Mouse (Mus musculus): ENCODE measurements at regions not wholly inside any gene's neighbourhood (a gene's known extent, or its start where the extent isn't known, plus 50 kb on each side); places are given as distances from the start of the nearest gene placed in this dataset.
"Not testable (repeated sequence)": the region's sequence is repeated elsewhere in the genome, so short reads cannot be mapped to it uniquely, and the experiment has no call there.

DNA sequence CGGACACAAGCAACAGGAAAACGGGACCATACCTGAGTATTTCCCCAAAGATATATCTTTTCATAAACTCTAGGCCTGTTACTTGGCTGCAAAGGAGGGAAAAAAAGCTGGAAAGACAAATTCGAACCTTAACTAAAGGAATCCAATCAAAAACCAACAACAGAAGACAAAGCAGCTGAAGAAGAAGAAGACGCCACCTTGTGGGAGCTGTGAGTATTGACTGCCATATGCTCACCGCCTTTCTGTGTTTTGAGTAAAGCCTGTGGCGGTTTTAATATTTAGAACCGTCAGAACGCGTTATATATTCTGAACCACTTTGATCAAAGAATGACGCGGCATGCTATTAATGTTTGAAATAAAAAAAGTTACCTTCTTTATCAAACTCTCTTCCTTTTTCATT lies 126.9 kb upstream of the Sox5 start:
- H3K27ac ChIP-seq: no peak overlapping the region
- peaks cover 9% of the 10 kb centered on the region; the same call in 1 of the 2 replicates for H3K27me3 ChIP-seq (ENCODE audit: poor library complexity, severe bottlenecking)
- DNase-seq (ENCODE audit: extremely low spot score, low spot score): no peak
- H3K9me3 ChIP-seq: no peaks in the 10 kb centered on the region
- no peak overlapping the region for H3K4me3 ChIP-seq
- H3K4me1 ChIP-seq: 0 out of 2 replicates have a peak, but pooled peaks cover 6% of the 10 kb centered on the region
- 93% methylated on average over 11 of the region's 11 CpGs for WGBS
- H3K36me3 ChIP-seq (replicated peaks): no peaks in the 10 kb centered on the region

DNA sequence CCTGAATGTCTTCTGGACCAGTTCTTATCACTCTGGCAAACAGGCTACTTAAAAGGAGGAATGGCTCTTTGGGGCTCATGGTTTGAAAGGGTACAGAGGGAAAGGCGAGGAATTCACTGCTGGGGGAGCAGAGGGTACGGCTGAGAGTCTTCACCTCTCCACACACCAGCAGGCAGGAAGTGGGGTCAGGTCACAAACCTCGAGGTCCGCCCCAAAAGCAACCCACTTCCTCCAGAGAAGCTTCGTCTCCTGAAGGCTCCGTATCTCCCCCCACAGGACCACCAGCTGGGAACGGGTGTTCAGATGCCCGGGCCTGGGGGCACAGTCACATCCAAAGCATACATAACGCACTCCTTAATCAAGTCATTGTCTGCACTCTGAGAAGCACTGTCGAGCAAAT lies 121.4 kb upstream of the Sox5 start:
- DNase-seq (ENCODE audit: extremely low spot score, low spot score): no peak
- no peaks in the 10 kb centered on the region for H3K9me3 ChIP-seq
- peaks cover 18% of the 10 kb centered on the region for H3K4me1 ChIP-seq
- H3K36me3 ChIP-seq (replicated peaks): no peaks in the 10 kb centered on the region
- peaks cover 9% of the 10 kb centered on the region; the same call in 1 of the 2 replicates for H3K27me3 ChIP-seq (ENCODE audit: poor library complexity, severe bottlenecking)
- WGBS: 67% methylated on average over 10 of the region's 10 CpGs
- H3K4me3 ChIP-seq: no peak overlapping the region
- peak overlapping the region; percentile 2; the same call in 1 of the 2 replicates for H3K27ac ChIP-seq

GRCm38 (mm10) chr6:144902267-144902995 lies 120.7 kb upstream of the Sox5 start:
- 79% methylated on average over 20 of the region's 20 CpGs for WGBS
- DNase-seq (ENCODE audit: extremely low spot score, low spot score): no peak
- Histone ChIP-seq H3K4me1 (peaks cover 18% of the 10 kb centered on the region), H3K27ac (peak overlapping the region; percentile 48; the same call in 1 of the 2 replicates), H3K4me3 (no peak overlapping the region), H3K27me3 (ENCODE audit: poor library complexity, severe bottlenecking) (peaks cover 9% of the 10 kb centered on the region; the same call in 1 of the 2 replicates), H3K36me3 (replicated peaks) (no peaks in the 10 kb centered on the region), H3K9me3 (no peaks in the 10 kb centered on the region)

DNA sequence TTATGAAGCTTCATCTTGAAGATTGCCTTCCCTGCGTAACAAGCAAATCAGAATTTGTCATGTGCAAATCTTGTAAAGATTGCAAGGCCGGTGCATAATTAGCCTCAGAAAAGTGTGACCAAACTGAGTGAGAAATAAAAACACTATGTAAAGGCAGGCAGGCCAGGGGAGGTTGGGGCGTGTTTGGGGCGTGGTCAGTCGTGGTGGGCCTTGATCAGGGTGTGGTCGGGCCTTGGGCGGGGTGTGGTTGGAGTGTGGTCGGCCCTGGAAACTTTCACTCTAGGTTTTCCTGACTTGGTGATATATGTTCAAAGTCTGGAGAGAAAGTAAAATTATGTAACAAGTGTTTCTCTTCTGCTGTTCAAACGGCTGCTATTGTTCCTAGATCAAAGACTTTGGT lies 120.0 kb upstream of the Sox5 start:
- Histone ChIP-seq H3K27ac (peak overlapping the region; percentile 48; the same call in 1 of the 2 replicates), H3K27me3 (ENCODE audit: poor library complexity, severe bottlenecking) (peaks cover 9% of the 10 kb centered on the region; the same call in 1 of the 2 replicates), H3K4me3 (no peak overlapping the region), H3K9me3 (no peaks in the 10 kb centered on the region), H3K4me1 (peaks cover 18% of the 10 kb centered on the region), H3K36me3 (replicated peaks) (no peaks in the 10 kb centered on the region)
- WGBS: 92% methylated on average over 9 of the region's 9 CpGs
- no peak for DNase-seq (ENCODE audit: extremely low spot score, low spot score)

GRCm38 (mm10) chr6:144900858-144901257 lies 119.1 kb upstream of the Sox5 start:
- H3K27me3 ChIP-seq (ENCODE audit: poor library complexity, severe bottlenecking); DNase-seq (ENCODE audit: extremely low spot score, low spot score); H3K4me3 ChIP-seq; H3K9me3 ChIP-seq; H3K27ac ChIP-seq; H3K36me3 ChIP-seq (replicated peaks): not testable (repeated sequence)
- H3K4me1 ChIP-seq: peaks cover 18% of the 10 kb centered on the region
- WGBS: 91% methylated on average over 7 of the region's 7 CpGs

DNA sequence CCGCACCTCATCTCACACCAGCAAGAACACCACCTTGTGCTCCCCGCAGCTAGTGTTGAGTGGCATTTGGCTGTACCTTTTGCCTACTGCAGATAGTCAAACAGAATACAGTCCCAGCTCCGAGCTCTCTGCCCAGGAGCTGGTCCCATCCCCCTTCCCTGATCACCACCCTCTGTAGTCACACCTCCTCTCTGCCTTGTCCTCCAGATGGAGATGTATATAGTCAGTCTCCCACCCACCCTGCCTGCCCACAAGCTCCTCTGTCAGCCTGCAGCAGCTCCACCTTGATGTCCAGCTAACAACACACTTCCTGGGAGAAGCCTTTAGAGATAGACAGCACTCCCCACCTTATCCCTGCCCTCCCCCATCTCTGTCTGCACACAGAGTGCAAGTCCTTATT lies 115.7 kb upstream of the Sox5 start:
- DNase-seq (ENCODE audit: extremely low spot score, low spot score): no peak
- Histone ChIP-seq H3K4me3 (no peak overlapping the region), H3K27ac (no peak overlapping the region), H3K9me3 (no peaks in the 10 kb centered on the region), H3K4me1 (peaks cover 7% of the 10 kb centered on the region), H3K36me3 (replicated peaks) (no peaks in the 10 kb centered on the region), H3K27me3 (ENCODE audit: poor library complexity, severe bottlenecking) (no peaks in the 10 kb centered on the region)
- WGBS: 92% methylated on average over 3 of the region's 3 CpGs

DNA sequence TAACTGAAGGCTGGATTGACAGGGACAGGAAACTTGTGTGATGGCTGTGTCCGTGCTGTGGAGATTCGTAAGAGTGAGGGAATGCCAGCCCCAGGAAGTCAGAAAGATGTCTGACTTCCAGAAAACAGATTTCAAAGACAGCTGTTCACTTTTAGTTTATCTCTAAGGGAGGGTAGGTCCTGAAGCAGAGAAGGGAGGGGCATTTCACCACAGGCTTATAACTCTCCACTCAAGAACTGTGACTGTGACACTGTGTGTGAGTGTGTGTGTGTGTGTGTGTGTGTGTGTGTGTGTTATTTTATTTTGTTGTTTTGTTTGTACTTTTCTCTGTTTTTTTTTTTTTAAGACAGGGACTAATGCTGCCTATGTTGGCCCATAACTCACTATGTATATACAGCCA lies 109.1 kb upstream of the Sox5 start:
- Histone ChIP-seq H3K27ac (no peak overlapping the region), H3K36me3 (replicated peaks) (no peaks in the 10 kb centered on the region), H3K4me3 (no peak overlapping the region), H3K4me1 (peaks cover 9% of the 10 kb centered on the region), H3K9me3 (no peaks in the 10 kb centered on the region), H3K27me3 (ENCODE audit: poor library complexity, severe bottlenecking) (no peaks in the 10 kb centered on the region)
- no peak for DNase-seq (ENCODE audit: extremely low spot score, low spot score)
- WGBS: 65% methylated on average over 2 of the region's 2 CpGs

GRCm38 (mm10) chr6:144890166-144890565 lies 108.4 kb upstream of the Sox5 start:
- no peak for DNase-seq (ENCODE audit: extremely low spot score, low spot score)
- no peaks in the 10 kb centered on the region; the same call in 1 of the 2 replicates for H3K27me3 ChIP-seq (ENCODE audit: poor library complexity, severe bottlenecking)
- H3K4me1 ChIP-seq: peaks cover 9% of the 10 kb centered on the region
- no peak overlapping the region for H3K4me3 ChIP-seq
- no peaks in the 10 kb centered on the region for H3K9me3 ChIP-seq
- H3K27ac ChIP-seq: no peak overlapping the region
- no peaks in the 10 kb centered on the region for H3K36me3 ChIP-seq (replicated peaks)
- 76% methylated on average over 8 of the region's 8 CpGs for WGBS

DNA sequence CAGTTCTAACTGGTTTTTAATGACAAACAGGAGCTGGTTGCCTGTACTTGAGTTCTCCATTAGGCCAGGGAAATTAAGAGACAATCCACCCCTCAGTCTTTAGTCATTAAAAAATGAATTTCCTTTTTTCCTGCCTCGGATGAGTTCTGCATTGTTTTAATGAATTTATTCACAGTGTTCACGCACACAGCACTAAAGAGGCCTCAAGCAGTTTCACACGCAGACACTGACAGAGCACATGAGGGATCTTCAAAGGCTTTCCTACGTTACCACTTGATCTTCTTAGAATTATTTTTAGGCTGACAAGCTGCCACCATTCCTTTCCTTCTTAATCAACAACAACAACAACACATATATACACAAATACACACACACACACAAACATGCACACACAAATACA lies 101.3 kb upstream of the Sox5 start:
- Histone ChIP-seq H3K27me3 (ENCODE audit: poor library complexity, severe bottlenecking) (no peaks in the 10 kb centered on the region; the same call in 1 of the 2 replicates), H3K9me3 (no peaks in the 10 kb centered on the region), H3K27ac (no peak overlapping the region), H3K4me3 (no peak overlapping the region), H3K4me1 (peaks cover 6% of the 10 kb centered on the region; the same call in 1 of the 2 replicates), H3K36me3 (replicated peaks) (no peaks in the 10 kb centered on the region)
- 78% methylated on average over 4 of the region's 4 CpGs for WGBS
- DNase-seq (ENCODE audit: extremely low spot score, low spot score): no peak

DNA sequence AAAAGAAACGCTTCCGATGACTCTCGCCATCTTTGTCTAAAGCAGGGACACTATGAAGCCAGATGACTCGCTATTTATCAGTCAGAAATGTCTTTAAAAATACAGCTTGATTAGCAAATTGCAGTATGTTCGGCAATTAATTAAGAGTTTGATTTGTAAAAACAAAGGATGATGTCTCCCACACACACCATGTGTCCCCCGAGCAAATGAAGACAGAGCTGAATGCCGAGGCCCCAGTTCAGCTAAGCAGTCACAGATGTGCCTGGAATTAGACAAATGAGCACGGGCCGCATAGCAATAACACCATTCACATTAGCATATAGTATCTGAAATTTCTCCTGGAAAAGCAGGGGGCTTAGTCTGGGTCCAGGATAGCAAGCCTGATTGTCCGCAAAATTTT lies 98.3 kb upstream of the Sox5 start:
- 83% methylated on average over 10 of the region's 10 CpGs for WGBS

DNA sequence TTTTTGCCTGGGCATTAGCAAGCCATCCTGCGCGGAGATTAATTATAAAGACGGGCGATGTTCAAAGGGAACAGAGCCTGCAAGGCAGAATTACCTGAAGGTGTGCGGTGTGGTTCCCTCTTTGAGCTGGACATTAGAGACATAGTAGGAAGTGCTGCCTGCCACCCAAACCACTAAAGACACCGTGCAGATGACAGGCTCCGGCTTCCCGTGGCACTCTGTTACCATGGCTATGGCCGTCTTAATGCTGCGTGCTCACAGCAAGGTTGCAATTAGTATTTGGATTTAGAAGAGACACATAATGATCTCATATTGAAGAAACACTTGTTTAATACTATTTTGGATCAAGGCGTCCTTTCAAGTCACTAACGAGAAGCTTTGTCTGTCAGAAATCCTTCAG lies 95.0 kb upstream of the Sox5 start:
- no peak overlapping the region; the same call in 1 of the 2 replicates for H3K4me3 ChIP-seq
- DNase-seq (ENCODE audit: extremely low spot score, low spot score): no peak
- H3K27me3 ChIP-seq (ENCODE audit: poor library complexity, severe bottlenecking): 0 out of 2 replicates have a peak, but pooled peaks cover 8% of the 10 kb centered on the region

More for the DNA sequence above, 98.3 kb upstream of the Sox5 start:
- H3K4me3 ChIP-seq: no peak overlapping the region
- H3K9me3 ChIP-seq: no peaks in the 10 kb centered on the region
- peaks cover 16% of the 10 kb centered on the region for H3K4me1 ChIP-seq
- H3K27ac ChIP-seq: peak overlapping the region; percentile 1; the same call in 1 of the 2 replicates
- no peaks in the 10 kb centered on the region for H3K36me3 ChIP-seq (replicated peaks)
- DNase-seq (ENCODE audit: extremely low spot score, low spot score): no peak
- 0 out of 2 replicates have a peak, but pooled peaks cover 8% of the 10 kb centered on the region for H3K27me3 ChIP-seq (ENCODE audit: poor library complexity, severe bottlenecking)

GRCm38 (mm10) chr6:144875862-144876261 lies 94.1 kb upstream of the Sox5 start:
- Histone ChIP-seq H3K27me3 (ENCODE audit: poor library complexity, severe bottlenecking) (0 out of 2 replicates have a peak, but pooled peaks cover 8% of the 10 kb centered on the region), H3K4me3 (no peak overlapping the region), H3K4me1 (peaks cover 12% of the 10 kb centered on the region), H3K36me3 (replicated peaks) (no peaks in the 10 kb centered on the region), H3K9me3 (no peaks in the 10 kb centered on the region), H3K27ac (no peak overlapping the region)
- no peak for DNase-seq (ENCODE audit: extremely low spot score, low spot score)
- 67% methylated on average over 9 of the region's 9 CpGs for WGBS

More for the DNA sequence above, 95.0 kb upstream of the Sox5 start:
- H3K9me3 ChIP-seq: no peaks in the 10 kb centered on the region
- peaks cover 12% of the 10 kb centered on the region for H3K4me1 ChIP-seq
- H3K36me3 ChIP-seq (replicated peaks): no peaks in the 10 kb centered on the region
- H3K27ac ChIP-seq: peak overlapping the region; percentile 15; the same call in 1 of the 2 replicates
- 66% methylated on average over 12 of the region's 12 CpGs for WGBS

DNA sequence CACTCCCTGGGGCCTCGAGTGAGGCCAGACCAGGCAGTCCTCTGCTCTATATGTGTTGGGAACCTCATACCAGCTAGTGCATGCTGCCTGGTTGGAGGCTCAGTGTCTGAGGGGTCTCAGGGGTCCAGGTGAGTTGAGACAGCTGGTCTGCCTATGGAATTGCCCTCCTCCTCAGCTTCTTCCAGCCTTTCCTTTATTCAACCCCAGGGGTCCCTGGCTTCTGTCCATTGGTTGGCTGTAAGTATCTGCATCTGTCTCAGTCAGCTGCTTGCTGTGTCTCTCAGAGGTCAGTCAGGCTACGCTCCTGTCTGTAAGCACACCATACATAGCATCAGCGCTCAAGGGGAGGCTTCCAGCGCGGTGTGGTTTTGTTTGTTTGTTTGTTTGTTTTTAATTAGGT lies 92.5 kb upstream of the Sox5 start:
- Histone ChIP-seq H3K36me3 (replicated peaks) (no peaks in the 10 kb centered on the region), H3K27ac (no peak overlapping the region), H3K4me3 (no peak overlapping the region), H3K4me1 (peaks cover 10% of the 10 kb centered on the region), H3K27me3 (ENCODE audit: poor library complexity, severe bottlenecking) (0 out of 2 replicates have a peak, but pooled peaks cover 8% of the 10 kb centered on the region), H3K9me3 (no peaks in the 10 kb centered on the region)
- DNase-seq (ENCODE audit: extremely low spot score, low spot score): no peak
- WGBS: 89% methylated on average over 5 of the region's 5 CpGs
